Mouse (Mus musculus): Measurements from ENCODE around the gene Dnajc11.

Gene Dnajc11

GRCm38 (mm10) chr4:151932576-151933504 lies 651 bp upstream of the Dnajc11 start:
- no peak for DNase-seq (ENCODE audit: low spot score in 2 of 2)

- DNase-seq (ENCODE audit: low spot score in 2 of 2), result no peak
These were observed 703 bp downstream of the Dnajc11 start for GRCm38 (mm10) chr4:151934215-151934572.

- no peak for DNase-seq (ENCODE audit: low spot score in 2 of 2)
These were observed 4.0 kb downstream of the Dnajc11 start for GRCm38 (mm10) chr4:151937441-151937840.

GRCm38 (mm10) chr4:151938089-151938488 lies 4.6 kb downstream of the Dnajc11 start:
- DNase-seq (ENCODE audit: low spot score in 2 of 2), result no peak

GRCm38 (mm10) chr4:151946211-151946610 lies 12.7 kb downstream of the Dnajc11 start:
- no peak for DNase-seq (ENCODE audit: low spot score in 2 of 2)

GRCm38 (mm10) chr4:151948497-151949471 lies 15.3 kb downstream of the Dnajc11 start:
- DNase-seq (ENCODE audit: low spot score in 2 of 2), result no peak

GRCm38 (mm10) chr4:151953209-151953608 lies 19.7 kb downstream of the Dnajc11 start:
- DNase-seq (ENCODE audit: low spot score in 2 of 2), result no peak

- no peak for DNase-seq (ENCODE audit: low spot score in 2 of 2)
These were observed 22.3 kb downstream of the Dnajc11 start for GRCm38 (mm10) chr4:151955791-151956190.

- DNase-seq (ENCODE audit: low spot score in 2 of 2), result no peak
These were observed 24.3 kb downstream of the Dnajc11 start for GRCm38 (mm10) chr4:151957584-151958315.

GRCm38 (mm10) chr4:151959849-151960512 lies 26.5 kb downstream of the Dnajc11 start:
- no peak for DNase-seq (ENCODE audit: low spot score in 2 of 2)

GRCm38 (mm10) chr4:151960513-151960854 lies 27.0 kb downstream of the Dnajc11 start:
- DNase-seq (ENCODE audit: low spot score in 2 of 2), result no peak

- no peak for DNase-seq (ENCODE audit: low spot score in 2 of 2)
These were observed 29.3 kb downstream of the Dnajc11 start for GRCm38 (mm10) chr4:151962817-151963216.

- DNase-seq (ENCODE audit: low spot score in 2 of 2), result no peak
These were observed 34.9 kb downstream of the Dnajc11 start for GRCm38 (mm10) chr4:151968204-151968921.

GRCm38 (mm10) chr4:151972221-151972967 lies 38.9 kb downstream of the Dnajc11 start:
- no peak for DNase-seq (ENCODE audit: low spot score in 2 of 2)

GRCm38 (mm10) chr4:151975441-151975840 lies 42.0 kb downstream of the Dnajc11 start:
- no peak for DNase-seq (ENCODE audit: low spot score in 2 of 2)

- DNase-seq (ENCODE audit: low spot score in 2 of 2), result peak; percentile 68 to 86
These were observed 44.3 kb downstream of the Dnajc11 start for GRCm38 (mm10) chr4:151977748-151978147.

GRCm38 (mm10) chr4:151980699-151981098 lies 47.2 kb downstream of the Dnajc11 start:
- no peak for DNase-seq (ENCODE audit: low spot score in 2 of 2)

- DNase-seq (ENCODE audit: low spot score in 2 of 2), result peak; percentile 72 to 87
These were observed 47.9 kb downstream of the Dnajc11 start for GRCm38 (mm10) chr4:151981363-151981762.

GRCm38 (mm10) chr4:151983043-151983442 lies 49.6 kb downstream of the Dnajc11 start:
- DNase-seq (ENCODE audit: low spot score in 2 of 2), result no peak

GRCm38 (mm10) chr4:151983560-151983959 lies 50.1 kb downstream of the Dnajc11 start:
- no peak for DNase-seq (ENCODE audit: low spot score in 2 of 2)
